Mouse (Mus musculus) urinary bladder, adult 2 months (tissue): ENCODE measurements at regions not wholly inside any gene's neighbourhood (a gene's known extent, or its start where the extent isn't known, plus 50 kb on each side); places are given as distances from the start of the nearest gene placed in this dataset.

Experiments
- DNase-seq: peaks from one replicate; pipeline ENCODE4 v3.0.0; 2022; ENCODE audit warnings: low spot score

DNA sequence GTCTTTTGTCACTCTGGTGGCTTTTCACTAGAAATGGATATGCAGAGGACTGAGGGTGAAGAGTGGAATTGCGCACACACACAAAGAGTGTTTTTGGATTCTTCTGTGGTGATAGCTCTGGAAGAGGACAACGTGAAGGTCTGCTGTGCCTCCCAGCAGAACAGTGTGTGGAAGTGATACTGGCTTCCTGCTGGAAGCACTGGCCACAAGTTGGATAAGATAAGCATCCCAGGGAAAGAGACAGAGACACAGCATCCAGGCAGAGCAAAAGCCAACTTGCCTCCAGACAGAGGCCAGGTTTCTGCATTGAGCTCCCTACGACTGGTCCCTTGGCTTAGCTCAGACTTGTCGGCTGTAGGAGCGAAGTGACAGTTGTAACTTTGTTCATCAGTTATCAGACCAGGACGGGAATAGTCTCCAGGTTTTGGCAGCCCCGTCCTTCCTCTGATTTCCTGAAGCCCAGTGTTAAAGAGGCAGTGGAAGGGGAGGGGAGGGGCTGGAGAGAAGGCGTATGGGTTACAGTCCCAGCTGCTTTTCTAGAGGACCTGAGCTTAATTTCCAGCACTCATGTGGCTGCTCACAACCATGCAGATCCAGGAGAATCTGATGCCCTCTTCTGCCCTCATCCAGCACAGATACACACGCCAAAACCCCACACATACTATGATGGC lies 89.2 kb downstream of the Tmem170b start:
- DNase-seq = no peak

DNA sequence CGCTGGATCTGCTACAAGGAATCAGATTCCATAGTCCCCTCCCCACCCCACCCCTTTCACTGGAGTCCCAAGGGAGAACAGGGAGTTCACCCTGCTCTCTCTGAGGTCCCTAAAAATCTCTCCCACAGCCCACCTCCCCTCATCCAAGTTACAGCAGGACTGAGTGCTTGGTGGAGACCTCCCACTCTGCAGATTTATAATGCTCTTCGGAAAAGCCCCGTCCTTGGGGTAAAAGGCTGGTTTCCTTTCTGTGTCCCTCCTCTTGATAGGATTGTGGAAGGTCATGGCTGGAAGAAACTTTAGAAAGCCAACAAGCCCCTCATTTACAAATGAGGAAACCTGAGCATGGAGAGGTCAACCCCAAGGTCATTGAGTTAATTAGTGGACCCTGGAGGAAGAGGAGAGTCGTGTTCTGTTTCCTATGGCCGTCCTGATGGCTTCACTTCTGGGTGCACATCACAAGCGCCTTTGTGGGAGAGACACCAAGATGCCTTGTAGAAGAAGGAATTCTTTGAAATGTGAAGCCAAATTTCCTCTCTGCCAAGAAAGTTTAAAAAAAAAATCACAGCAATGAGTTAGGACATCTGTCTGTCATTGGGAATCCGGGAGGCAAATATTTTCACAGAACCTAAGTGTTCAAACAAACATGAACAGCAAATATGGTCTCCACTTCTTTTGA lies 91.2 kb downstream of the Tmem170b start:
- no peak for DNase-seq

DNA sequence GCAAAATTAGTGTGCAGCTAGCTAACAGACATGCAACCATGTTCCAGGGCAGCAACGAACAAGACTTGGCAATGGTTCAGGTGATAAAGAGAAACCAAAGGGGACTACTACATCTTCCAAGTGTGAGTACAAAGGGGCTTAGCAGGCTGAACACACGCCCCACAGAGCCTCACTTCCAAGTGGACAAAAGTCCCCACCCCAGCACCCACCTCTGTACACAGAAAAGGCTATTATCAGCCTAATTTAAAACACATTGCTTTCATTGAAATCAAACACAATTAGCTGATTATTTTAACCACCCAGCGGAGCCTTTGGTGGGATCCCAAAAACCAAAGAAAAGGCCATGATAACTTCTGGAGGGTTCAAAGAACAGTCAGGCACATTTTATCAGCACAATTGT lies 95.6 kb downstream of the Tmem170b start:
- DNase-seq = no peak

DNA sequence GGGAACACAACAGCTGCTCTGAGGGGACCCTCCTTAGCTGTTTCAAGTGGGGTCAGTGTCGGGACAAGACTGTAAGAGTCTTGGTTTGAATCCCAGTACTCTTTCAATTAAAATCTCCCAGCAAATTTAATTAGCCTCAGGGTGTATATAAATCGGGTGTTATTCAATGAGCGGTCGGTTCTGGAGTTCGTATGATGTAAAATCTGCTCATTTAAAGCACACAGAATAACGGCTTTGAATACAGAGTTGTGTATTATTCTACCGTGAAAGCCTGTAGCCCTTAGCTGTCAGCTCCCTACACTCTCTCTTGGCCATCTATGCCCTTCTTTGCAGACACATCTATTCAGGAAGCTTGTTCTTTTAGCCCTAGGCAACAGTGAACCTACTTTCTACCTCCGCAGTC lies 96.1 kb downstream of the Tmem170b start:
- no peak for DNase-seq

DNA sequence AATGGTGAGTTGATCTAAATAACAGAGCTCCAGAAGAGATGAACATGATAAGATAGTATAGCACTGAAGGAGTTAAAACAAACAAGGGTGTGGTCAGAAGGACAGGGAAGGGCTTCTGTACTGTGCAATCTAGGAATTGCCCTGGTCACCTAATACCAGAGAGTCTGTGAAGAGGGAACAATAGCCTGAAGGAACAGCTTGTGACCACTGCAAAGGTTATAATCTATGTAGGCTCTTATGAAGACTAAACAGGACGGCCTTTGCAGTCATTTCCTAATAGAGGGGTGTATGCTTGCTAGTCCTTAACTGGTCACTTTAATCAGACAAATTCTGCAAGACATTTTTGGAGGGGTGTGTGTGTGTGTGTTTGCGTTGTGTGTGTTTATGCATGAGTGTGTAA lies 97.5 kb downstream of the Tmem170b start:
- DNase-seq = no peak

DNA sequence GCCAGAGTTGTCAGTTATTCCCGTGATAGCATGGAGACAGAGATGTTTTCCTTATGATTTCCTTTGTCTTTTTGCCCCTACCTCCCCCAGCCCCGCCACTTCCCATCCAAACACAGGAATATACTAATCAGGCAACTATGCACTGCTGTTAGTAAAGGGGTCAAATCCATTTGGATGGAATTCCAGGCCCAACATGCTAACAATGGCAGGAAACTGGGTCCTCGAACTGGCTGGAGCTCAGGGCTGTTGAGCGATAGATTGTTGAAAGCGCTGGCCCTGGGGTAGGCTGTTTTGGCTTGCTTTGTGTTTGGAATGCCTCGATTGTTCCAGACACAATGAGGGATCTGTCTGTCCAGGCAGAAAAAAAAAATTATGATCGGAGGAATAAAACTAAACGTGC lies 97.9 kb downstream of the Tmem170b start:
- DNase-seq = no peak

DNA sequence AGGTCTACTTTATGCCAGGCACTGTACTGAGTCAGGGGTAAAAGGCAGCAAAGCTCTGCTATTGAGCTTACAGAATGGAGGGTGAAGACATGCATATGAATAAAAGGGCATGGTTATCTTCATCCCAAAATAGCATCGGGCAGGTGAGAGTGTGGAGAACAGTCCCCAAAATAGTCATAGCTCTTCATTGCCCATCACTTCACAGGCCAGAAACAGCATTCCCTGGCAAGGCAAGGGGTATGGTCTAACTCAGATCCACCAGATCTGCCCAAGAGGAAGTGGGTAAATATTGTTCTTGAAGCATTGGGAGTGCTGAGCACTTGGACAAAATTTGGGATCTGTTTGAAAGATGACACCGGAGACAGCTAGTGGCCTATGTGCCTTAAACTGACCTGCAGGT lies 99.1 kb downstream of the Tmem170b start:
- no peak for DNase-seq

DNA sequence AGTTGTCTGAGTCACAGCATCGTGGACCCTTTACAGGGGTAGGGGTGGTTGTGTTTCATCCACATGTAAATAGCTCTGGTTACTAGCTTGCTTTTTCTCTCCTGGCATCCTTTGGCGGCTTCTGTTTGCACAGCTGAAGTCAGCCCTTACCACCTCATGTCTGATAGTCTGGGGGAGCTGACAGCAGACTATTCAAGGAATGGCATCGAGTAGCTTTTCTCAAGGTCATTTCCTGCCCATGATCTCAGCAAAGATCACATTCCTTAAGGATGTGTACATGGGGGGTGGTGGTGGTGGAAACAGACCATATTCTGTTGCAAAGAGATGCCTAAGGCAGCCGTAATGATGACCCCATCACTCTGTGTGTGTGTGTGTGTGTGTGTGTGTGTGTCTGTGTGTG lies 99.9 kb downstream of the Tmem170b start:
- DNase-seq = no peak

DNA sequence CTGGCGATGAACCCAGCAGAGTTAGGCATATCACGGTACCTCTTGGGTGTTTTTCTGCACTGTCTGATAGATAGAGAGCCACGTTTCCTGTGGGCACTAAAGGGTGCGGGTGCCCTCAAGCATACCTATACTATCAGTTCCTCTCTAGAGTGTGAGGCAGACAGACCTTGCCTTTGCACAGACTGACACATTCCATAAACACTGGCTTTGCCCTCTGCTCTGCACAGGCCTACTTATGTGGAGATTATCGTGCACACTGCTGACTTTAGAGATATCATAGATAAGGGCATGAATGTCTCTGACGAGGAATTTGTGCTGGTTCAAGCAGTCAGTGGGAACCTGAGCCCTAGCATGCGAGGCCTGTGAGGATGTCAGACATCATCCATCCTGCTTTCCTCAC lies 102.1 kb downstream of the Tmem170b start:
- no peak for DNase-seq

DNA sequence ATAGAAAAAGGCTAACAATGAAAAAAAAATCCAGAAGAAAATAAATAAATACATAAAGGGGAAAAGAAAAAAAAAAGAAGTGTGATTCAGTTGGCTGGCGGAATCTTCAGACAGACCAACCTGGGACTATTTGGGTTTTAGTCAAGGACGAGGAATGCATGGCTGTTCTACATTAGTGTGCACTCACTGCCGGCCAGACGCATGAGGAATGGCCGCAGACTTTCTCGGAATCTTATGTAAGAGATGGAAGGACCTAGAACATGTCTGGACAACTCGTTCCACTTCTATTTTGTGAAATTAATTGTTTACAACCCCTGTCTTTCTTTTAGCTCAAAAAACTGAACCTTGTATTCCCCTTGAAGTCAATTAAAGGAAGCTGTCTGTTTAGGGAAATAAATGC lies 103.4 kb downstream of the Tmem170b start:
- no peak for DNase-seq

DNA sequence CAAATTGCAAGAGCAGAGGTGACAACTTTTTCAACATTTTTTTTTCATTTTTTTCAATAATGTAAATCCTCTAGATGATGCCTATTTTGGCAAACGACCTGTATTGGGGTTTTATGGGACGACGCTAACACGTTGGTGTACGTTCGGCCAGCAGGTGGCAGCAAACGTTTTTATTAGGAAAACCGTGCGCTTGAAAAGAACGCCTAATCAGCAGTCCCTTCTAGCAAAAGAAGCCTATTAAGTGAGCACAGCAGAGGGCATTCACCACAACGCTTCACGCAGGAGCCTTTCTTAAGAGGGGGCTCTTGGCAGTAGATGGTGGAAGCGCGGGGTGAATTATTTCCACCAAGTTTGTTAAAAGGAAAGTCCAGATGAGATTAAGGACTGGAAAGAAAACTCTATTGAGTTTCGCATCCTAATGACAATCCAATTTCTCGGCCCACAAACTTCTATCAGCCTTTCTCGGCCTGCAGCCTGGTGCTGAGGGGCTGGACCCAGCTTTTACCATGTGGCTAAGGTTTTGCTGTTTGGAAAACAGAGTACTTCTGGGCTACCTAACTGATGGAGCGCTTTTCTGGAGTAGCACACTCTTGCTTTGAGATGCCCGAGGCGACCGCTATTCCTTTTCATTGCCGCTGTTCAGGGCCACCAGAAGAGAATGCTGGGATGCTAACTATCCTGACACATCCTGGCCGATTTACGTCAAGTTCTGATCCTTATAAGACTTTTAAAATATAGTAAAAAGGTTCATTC lies 103.9 kb downstream of the Tmem170b start:
- DNase-seq = peak; percentile 67

DNA sequence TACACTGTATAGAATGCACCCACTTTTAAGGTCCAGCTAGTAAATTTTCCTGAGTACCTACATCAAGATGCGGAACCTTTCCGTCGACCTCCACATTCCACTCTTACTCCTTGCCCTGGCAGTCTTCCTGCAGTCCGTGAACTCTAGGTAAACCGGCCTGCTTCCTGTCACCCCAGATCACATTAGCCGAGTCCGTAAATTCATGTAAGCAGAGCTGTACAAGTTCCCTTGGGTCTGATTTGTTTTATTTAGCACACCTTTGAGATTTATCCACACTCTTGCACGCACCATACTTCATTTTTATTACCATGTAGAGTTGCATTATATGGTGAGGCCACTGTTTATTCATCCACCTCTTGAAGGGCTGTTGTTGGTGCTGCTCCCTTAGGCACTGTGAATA lies 106.9 kb downstream of the Tmem170b start:
- no peak for DNase-seq
